Mouse (Mus musculus) stomach, postnatal 0 days (tissue): ENCODE data around the gene Eml5.

ENCODE experiments used
- CTCF ChIP-seq: IDR thresholded peaks from 2 replicates; pipeline ENCODE4 v1.5.1; 2016; ENCODE audit warnings: antibody characterized with exemption, low read depth, mild to moderate bottlenecking, moderate library complexity
- EP300 ChIP-seq: optimal IDR thresholded peaks from 2 replicates; pipeline ENCODE3; 2016; ENCODE audit warnings: antibody characterized with exemption

DNA sequence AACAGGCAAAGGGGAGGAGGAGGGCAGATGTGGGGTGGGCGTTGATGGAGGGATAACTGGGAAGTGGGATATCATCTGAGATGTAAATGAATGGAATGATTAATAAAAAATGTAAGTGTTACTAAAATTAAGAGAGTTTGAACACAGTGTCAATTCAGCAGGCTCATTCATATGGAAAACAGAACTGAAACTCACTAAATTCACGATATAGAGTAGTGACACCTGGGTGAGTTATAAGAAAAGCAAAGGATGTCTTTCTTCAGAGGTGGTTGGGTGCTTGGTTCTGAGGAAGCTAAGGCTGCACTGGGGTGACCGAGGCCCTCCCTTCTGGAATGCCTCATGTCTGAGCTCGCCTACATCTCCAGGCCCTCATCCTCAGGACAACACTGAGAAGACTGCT lies 37.8 kb downstream of the Eml5 start:
- TF ChIP-seq CTCF (no peak), EP300 (no peak)
